Mouse (Mus musculus) liver, adult 2 months (tissue): ENCODE results near the gene Il25.

Experiments
- CTCF ChIP-seq: fragments of 200-500 bp; IDR thresholded peaks from 2 replicates; pipeline ENCODE4 v1.5.1; 2011; ENCODE audit warnings: low read depth, low read length, control low read depth
- POLR2A ChIP-seq: fragments of 200-500 bp; IDR thresholded peaks from 2 replicates; pipeline ENCODE4 v1.6.1; 2011; ENCODE audit warnings: low read length, control low read depth; ENCODE audit not compliant: insufficient read depth; ENCODE audit errors: extremely low read depth

DNA sequence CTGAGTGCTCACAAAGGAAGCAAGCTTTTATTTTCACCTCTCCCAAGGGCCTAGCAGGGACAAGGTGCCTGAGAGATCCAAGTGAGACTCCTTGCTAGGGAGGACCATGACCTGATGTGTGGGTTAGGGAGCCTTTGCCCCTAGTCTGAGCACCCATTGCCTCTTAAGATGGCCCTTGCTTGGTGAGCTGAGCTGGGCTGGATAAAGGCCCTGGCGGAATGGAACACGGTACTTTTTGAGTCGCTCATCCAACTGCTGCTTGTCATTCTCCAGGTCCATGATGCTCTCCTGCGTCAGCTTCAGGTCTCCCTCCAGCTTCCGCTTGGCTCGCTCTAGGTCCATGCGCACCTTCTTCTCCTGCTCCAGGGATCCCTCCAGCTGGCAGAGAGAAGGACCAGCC, 49.4 kb downstream of the Il25 start:
- no peak for TF ChIP-seq CTCF
- no peak for TF ChIP-seq POLR2A
